Mouse (Mus musculus): ENCODE results near the gene Icmt. TPM values are rescaled to one million over a fixed set of nuclear protein-coding genes. Genes with fewer than 3 reads are reported as not detected.

Gene Icmt
- total and polyA plus RNA-seq, 3 experiments = 30.4 to 50.8 TPM; not detected in 1

Other genes with a start within 250 kb of the Icmt start
- 9.6 and 10.8 TPM in 2 replicates for gene Plekhg5, start 224.7 kb upstream of the Icmt start, total RNA-seq (2012; rRNA removed)
- gene Plekhg5, start 224.7 kb upstream of the Icmt start, polyA plus RNA-seq (2012; ENCODE audit: insufficient read depth in 1 of 2, insufficient read length in 2 of 2, low read depth in 1 of 2, low replicate concordance in 2 of 2, missing spikeins in 1 of 2) = 10 to 100 TPM in 1 of 2 experiments, not detected in 1; 19.6 TPM
- gene Tnfrsf25, start 181.3 kb upstream of the Icmt start, total RNA-seq (2012; rRNA removed) = 0.49 and 1.1 TPM in 2 replicates
- under 1 TPM in 1 of 2 experiments, not detected in 1; 0.97 TPM for gene Tnfrsf25, start 181.3 kb upstream of the Icmt start, polyA plus RNA-seq (2012; ENCODE audit: insufficient read depth in 1 of 2, insufficient read length in 2 of 2, low read depth in 1 of 2, low replicate concordance in 2 of 2, missing spikeins in 1 of 2)
- 4.5 and 5.0 TPM in 2 replicates for gene Espn, start 144.9 kb upstream of the Icmt start, total RNA-seq (2012; rRNA removed)
- gene Espn, start 144.9 kb upstream of the Icmt start, polyA plus RNA-seq (2012; ENCODE audit: insufficient read depth in 1 of 2, insufficient read length in 2 of 2, low read depth in 1 of 2, low replicate concordance in 2 of 2, missing spikeins in 1 of 2) = 10 to 100 TPM in 1 of 2 experiments, not detected in 1; 19.6 TPM
- 0.20 TPM in 1 of 2 replicates, not detected in the other for gene Hes2, start 138.4 kb upstream of the Icmt start, total RNA-seq (2012; rRNA removed)
- gene Hes2, start 138.4 kb upstream of the Icmt start, polyA plus RNA-seq (2012; ENCODE audit: insufficient read depth in 1 of 2, insufficient read length in 2 of 2, low read depth in 1 of 2, low replicate concordance in 2 of 2, missing spikeins in 1 of 2) = under 1 TPM in 1 of 2 experiments, not detected in 1; 0.28 TPM
- gene Acot7, start 119.1 kb upstream of the Icmt start, total RNA-seq (2012; rRNA removed) = 81.8 and 92.7 TPM in 2 replicates
- 100 to 1,000 TPM in 1 of 2 experiments, not detected in 1; 127 TPM for gene Acot7, start 119.1 kb upstream of the Icmt start, polyA plus RNA-seq (2012; ENCODE audit: insufficient read depth in 1 of 2, insufficient read length in 2 of 2, low read depth in 1 of 2, low replicate concordance in 2 of 2, missing spikeins in 1 of 2)
- not detected in 2 replicates for gene Gpr153, start 23.0 kb upstream of the Icmt start, total RNA-seq (2012; rRNA removed)
- under 1 TPM in 1 of 2 experiments, not detected in 1; 0.08 TPM for gene Gpr153, start 23.0 kb upstream of the Icmt start, polyA plus RNA-seq (2012; ENCODE audit: insufficient read depth in 1 of 2, insufficient read length in 2 of 2, low read depth in 1 of 2, low replicate concordance in 2 of 2, missing spikeins in 1 of 2)
- not detected in 2 replicates for gene Hes3, start 5.6 kb upstream of the Icmt start, total RNA-seq (2012; rRNA removed)
- gene Hes3, start 5.6 kb upstream of the Icmt start, polyA plus RNA-seq (2012; ENCODE audit: insufficient read depth in 1 of 2, insufficient read length in 2 of 2, low read depth in 1 of 2, low replicate concordance in 2 of 2, missing spikeins in 1 of 2) = under 1 TPM in 1 of 2 experiments, not detected in 1; 0.04 TPM
- not detected in 2 replicates for gene Rnf207, start 21.8 kb downstream of the Icmt start, total RNA-seq (2012; rRNA removed)
- under 1 TPM in 1 of 2 experiments, not detected in 1; 0.36 TPM for gene Rnf207, start 21.8 kb downstream of the Icmt start, polyA plus RNA-seq (2012; ENCODE audit: insufficient read depth in 1 of 2, insufficient read length in 2 of 2, low read depth in 1 of 2, low replicate concordance in 2 of 2, missing spikeins in 1 of 2)
- 1,745 and 1,792 TPM in 2 replicates for gene Rpl22, start 28.5 kb downstream of the Icmt start, total RNA-seq (2012; rRNA removed)
- 1,000 to 10,000 TPM in 1 of 2 experiments, not detected in 1; 1,885 TPM for gene Rpl22, start 28.5 kb downstream of the Icmt start, polyA plus RNA-seq (2012; ENCODE audit: insufficient read depth in 1 of 2, insufficient read length in 2 of 2, low read depth in 1 of 2, low replicate concordance in 2 of 2, missing spikeins in 1 of 2)
- gene Chd5, start 41.4 kb downstream of the Icmt start, total RNA-seq (2012; rRNA removed) = 0.15 and 0.39 TPM in 2 replicates
- under 1 TPM in 1 of 2 experiments, not detected in 1; 0.91 TPM for gene Chd5, start 41.4 kb downstream of the Icmt start, polyA plus RNA-seq (2012; ENCODE audit: insufficient read depth in 1 of 2, insufficient read length in 2 of 2, low read depth in 1 of 2, low replicate concordance in 2 of 2, missing spikeins in 1 of 2)
- not detected in 2 replicates for gene Nphp4, start 179.5 kb downstream of the Icmt start, total RNA-seq (2012; rRNA removed)
- not detected for gene Nphp4, start 179.5 kb downstream of the Icmt start, polyA plus RNA-seq (2012; ENCODE audit: insufficient read depth in 1 of 2, insufficient read length in 2 of 2, low read depth in 1 of 2, low replicate concordance in 2 of 2, missing spikeins in 1 of 2)
- gene Kcnab2, start 180.6 kb downstream of the Icmt start, total RNA-seq (2012; rRNA removed) = 82.6 and 82.9 TPM in 2 replicates
- gene Kcnab2, start 180.6 kb downstream of the Icmt start, polyA plus RNA-seq (2012; ENCODE audit: insufficient read depth in 1 of 2, insufficient read length in 2 of 2, low read depth in 1 of 2, low replicate concordance in 2 of 2, missing spikeins in 1 of 2) = 100 to 1,000 TPM in 1 of 2 experiments, not detected in 1; 118 TPM

All from MEL (cell line).